Mouse (Mus musculus) small intestine, adult 10 weeks (tissue): ENCODE measurements around the gene Olfr766-ps1. TPM values are rescaled to one million over a fixed set of nuclear protein-coding genes. Genes with fewer than 3 reads are reported as not detected.

Experiments used
- polyA plus RNA-seq: library from polyadenylated mRNA; stranded (reverse); fragments of 350-450 nt; fragmentation: Illumina TruSeq; extraction: RNeasy Lipid Tissue Mini Kit (QIAGEN cat#74804); gene quantifications from one replicate; pipeline ENCODE4 v1.2.3, GENCODE M21; 2014; ENCODE audit warnings: low replicate concordance

Gene Olfr766-ps1
- not detected for polyA plus RNA-seq

DNA sequence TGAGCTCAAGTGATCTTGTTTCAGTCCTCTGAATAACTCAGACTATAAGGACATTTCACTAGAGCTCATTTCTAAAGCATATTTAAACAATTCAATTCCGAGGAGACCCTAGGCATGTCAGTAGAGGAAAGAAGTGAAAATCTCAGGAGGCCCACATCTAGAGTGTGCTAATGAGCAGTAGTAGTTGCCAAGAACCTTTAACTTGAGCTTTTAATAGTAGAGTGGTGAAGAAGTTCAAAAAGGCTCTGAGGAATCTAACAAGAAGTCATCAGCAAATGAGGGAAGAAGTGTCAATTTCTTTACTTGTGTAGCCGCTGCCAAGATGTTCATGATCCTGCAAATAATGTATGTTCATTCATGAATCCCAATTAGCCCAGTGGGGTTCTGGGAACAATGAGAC lies at the start of gene Olfr766-ps1:
Olfr766-ps1 (minus strand) TSS at position 101 of the 400 bp plus-strand sequence.

DNA sequence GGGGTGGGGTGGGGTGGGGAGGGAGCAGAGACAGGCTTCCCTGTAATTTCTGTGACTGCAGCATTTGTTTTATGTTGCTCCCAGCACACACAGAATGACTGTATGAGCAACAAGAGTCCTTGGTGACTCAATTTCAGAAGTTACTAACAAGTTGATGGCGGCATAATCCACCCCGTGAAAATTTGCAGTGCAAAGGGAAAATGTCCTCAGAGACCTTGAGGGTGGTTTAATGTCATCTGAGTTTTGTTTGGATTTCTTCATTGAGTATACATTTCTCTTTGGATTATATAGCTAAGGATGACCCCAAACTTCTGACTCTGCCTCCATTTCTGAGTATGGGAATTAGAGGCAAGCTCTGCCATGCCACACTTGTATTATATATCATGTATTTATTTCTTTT lies 49.0 kb upstream of the Olfr766-ps1 start, which contains the start of gene Olfr769:
Olfr769 (minus strand) TSS at position 101 of the 400 bp plus-strand sequence.

DNA sequence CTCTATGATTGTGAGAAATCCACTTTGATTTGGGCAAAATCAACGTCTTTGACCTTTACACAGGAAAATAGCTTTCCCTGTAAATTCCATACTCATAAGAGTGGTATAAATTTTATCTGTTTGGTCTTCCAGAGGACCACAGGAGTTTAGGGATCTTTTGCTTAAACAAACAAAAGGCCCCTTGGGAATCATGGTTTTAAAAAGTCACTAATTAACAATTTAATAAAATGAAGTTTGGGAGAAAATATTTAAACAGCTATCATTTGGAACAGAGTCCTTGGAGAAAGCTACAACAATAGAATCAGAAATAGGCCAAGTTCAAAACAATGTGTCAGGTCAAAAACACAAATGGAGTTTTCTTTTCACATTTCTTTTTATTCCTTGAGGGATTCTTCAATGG lies 30.5 kb upstream of the Olfr766-ps1 start, which contains the start of gene Olfr768:
Olfr768 (minus strand) TSS at position 101 of the 400 bp plus-strand sequence.

DNA sequence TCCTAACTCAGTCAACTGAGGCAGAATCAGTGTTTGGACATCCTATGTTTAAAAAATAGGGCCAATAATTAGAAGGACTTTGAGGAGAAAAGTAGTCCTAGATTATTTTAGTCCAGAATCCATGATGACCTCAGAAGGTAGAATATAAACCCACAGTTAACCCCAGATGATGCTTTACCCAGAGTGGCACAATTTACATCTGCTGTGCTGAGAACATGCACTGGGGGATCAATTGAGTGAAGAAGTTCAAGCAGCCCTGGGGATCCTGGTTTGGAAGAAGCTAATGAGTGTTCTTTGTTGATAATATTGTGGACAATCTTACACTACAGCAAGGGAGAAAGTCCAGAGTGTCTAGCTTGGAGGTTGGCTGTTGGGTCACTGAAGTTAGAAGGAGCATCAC lies 14.0 kb upstream of the Olfr766-ps1 start, which contains the start of gene Olfr767:
Olfr767 (minus strand) TSS at position 101 of the 400 bp plus-strand sequence.

DNA sequence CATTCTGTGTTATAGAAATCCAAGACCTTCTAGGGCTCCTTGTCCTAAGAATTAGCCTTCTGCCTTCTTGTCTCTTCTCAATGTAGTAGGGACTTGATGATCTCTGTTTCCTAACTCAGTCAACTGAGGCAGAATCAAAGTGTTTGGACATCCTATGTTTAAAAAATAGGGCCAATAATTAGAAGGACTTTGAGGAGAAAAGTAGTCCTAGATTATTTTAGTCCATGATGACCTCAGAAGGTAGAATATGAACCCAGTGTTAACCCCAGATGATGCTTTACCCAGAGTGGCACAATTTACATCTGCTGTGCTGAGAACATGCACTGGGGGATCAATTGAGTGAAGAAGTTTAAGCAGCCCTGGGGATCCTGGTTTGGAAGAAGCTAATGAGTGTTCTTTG lies 18.9 kb downstream of the Olfr766-ps1 start, which contains the start of gene Olfr765:
Olfr765 (minus strand) TSS at position 101 of the 400 bp plus-strand sequence.

DNA sequence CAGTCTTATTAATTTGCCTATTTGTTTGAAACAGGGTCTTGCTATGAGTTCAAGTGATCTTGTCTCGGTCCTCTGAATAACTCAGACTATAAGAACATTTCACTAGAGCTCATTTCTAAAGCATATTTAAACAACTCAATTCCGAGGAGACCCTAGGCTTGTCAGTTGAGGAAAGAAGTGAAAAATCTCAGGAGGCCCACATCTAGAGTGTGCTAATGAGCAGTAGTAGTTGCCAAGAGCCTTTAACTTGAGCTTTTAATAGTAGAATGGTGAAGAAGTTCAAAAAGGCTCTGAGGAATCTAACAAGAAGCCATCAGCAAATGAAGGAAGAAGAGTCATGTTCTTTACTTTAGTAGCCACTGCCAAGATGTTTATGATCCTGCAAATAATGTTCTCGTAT lies 29.0 kb downstream of the Olfr766-ps1 start, which contains the start of gene Olfr764-ps1:
Olfr764-ps1 (minus strand) TSS at position 101 of the 400 bp plus-strand sequence.

Other genes starting within 250 kb of the Olfr766-ps1 start
- 206 TPM for gene Ormdl2, start 247.3 kb downstream of the Olfr766-ps1 start, polyA plus RNA-seq
- 0.85 TPM for gene Gdf11, start 177.3 kb downstream of the Olfr766-ps1 start, polyA plus RNA-seq
- 401 TPM for gene Cd63, start 168.0 kb downstream of the Olfr766-ps1 start, polyA plus RNA-seq
- gene Rdh5, start 146.1 kb downstream of the Olfr766-ps1 start, polyA plus RNA-seq = 1.5 TPM
- gene Bloc1s1, start 144.9 kb downstream of the Olfr766-ps1 start, polyA plus RNA-seq = 2.2 TPM
- gene Itga7, start 135.2 kb downstream of the Olfr766-ps1 start, polyA plus RNA-seq = 0.45 TPM
- gene Mettl7b, start 108.0 kb downstream of the Olfr766-ps1 start, polyA plus RNA-seq = 4.3 TPM
- not detected for gene Olfr9, start 79.5 kb downstream of the Olfr766-ps1 start, polyA plus RNA-seq
- gene Olfr763, start 58.2 kb downstream of the Olfr766-ps1 start, polyA plus RNA-seq = not detected
- gene Olfr764-ps1, start 29.1 kb downstream of the Olfr766-ps1 start, polyA plus RNA-seq = not detected
- gene Olfr765, start 19.0 kb downstream of the Olfr766-ps1 start, polyA plus RNA-seq = not detected
- gene Olfr767, start 13.9 kb upstream of the Olfr766-ps1 start, polyA plus RNA-seq = not detected
- gene Olfr768, start 30.4 kb upstream of the Olfr766-ps1 start, polyA plus RNA-seq = not detected
- not detected for gene Olfr769, start 48.9 kb upstream of the Olfr766-ps1 start, polyA plus RNA-seq
- not detected for gene Olfr770, start 70.0 kb upstream of the Olfr766-ps1 start, polyA plus RNA-seq
- not detected for gene Olfr771, start 95.8 kb upstream of the Olfr766-ps1 start, polyA plus RNA-seq
- gene Olfr772, start 108.9 kb upstream of the Olfr766-ps1 start, polyA plus RNA-seq = not detected
- gene Olfr773, start 118.4 kb upstream of the Olfr766-ps1 start, polyA plus RNA-seq = not detected
- not detected for gene Olfr774, start 167.2 kb upstream of the Olfr766-ps1 start, polyA plus RNA-seq
- not detected for gene Olfr775, start 179.4 kb upstream of the Olfr766-ps1 start, polyA plus RNA-seq
- not detected for gene Olfr776, start 190.2 kb upstream of the Olfr766-ps1 start, polyA plus RNA-seq
- gene Olfr777, start 202.5 kb upstream of the Olfr766-ps1 start, polyA plus RNA-seq = not detected
- not detected for gene Olfr780, start 249.1 kb upstream of the Olfr766-ps1 start, polyA plus RNA-seq